Mouse (Mus musculus) ES-E14 (cell line): ENCODE measurements around the gene Rflna. TPM values are rescaled to one million over a fixed set of nuclear protein-coding genes. Genes with fewer than 3 reads are reported as not detected.

Experiments used
- DNase-seq: peaks from one replicate; pipeline ENCODE4 v3.0.0-alpha.2; 2013; ENCODE audit warnings: low read depth, low spot score
- H3K27ac ChIP-seq: 2 replicates; pipeline ENCODE4 v1.5.1; 2012; ENCODE audit warnings: low read depth, mild to moderate bottlenecking, low read length, moderate library complexity, mixed read lengths; ENCODE audit not compliant: poor library complexity, insufficient read depth, severe bottlenecking
- H3K36me3 ChIP-seq: 2 replicates; pipeline ENCODE4 v1.6.1; 2012; ENCODE audit warnings: mild to moderate bottlenecking, low read length, moderate library complexity, mixed read lengths; ENCODE audit not compliant: control insufficient read depth, poor library complexity, insufficient read depth, severe bottlenecking
- H3K4me1 ChIP-seq, 2 experiments: fragments of 150-350 bp in 1 of 2; sonication (generic) in 1 of 2; 2 replicates each; pipeline ENCODE4 v1.6.1; 2012; ENCODE audit warnings: low read length in 2 of 2, mild to moderate bottlenecking in 1 of 2, mixed read lengths in 1 of 2; ENCODE audit not compliant: control insufficient read depth in 2 of 2, insufficient read depth in 2 of 2, poor library complexity in 1 of 2
- H3K4me3 ChIP-seq, 2 experiments: fragments of 150-350 bp in 1 of 2; sonication (generic) in 1 of 2; 2 replicates each; pipeline ENCODE4 v1.5.1; 2012; ENCODE audit warnings: low read length in 2 of 2, low read depth in 1 of 2, mild to moderate bottlenecking in 1 of 2, mixed read lengths in 1 of 2; ENCODE audit not compliant: insufficient read depth in 1 of 2, poor library complexity in 1 of 2, severe bottlenecking in 1 of 2
- H3K9ac ChIP-seq: 2 replicates; pipeline ENCODE4 v1.6.1; 2012; ENCODE audit warnings: low read depth, mild to moderate bottlenecking, low read length, mixed read lengths; ENCODE audit not compliant: poor library complexity, insufficient read depth, severe bottlenecking
- H3K9me3 ChIP-seq: fragments of 150-350 bp; sonication (generic); 2 replicates; pipeline ENCODE4 v1.6.1; 2012; ENCODE audit warnings: low read depth, mild to moderate bottlenecking, low read length; ENCODE audit not compliant: control insufficient read depth, insufficient read depth
- CHD2 ChIP-seq: IDR thresholded peaks from 2 replicates; pipeline ENCODE4 v1.6.1; 2014; ENCODE audit warnings: mild to moderate bottlenecking, low read depth, low read length, inconsistent platforms
- HCFC1 ChIP-seq: IDR thresholded peaks from 2 replicates; pipeline ENCODE4 v1.6.1; 2012; ENCODE audit warnings: low read length, inconsistent platforms, borderline replicate concordance; ENCODE audit not compliant: insufficient read depth
- MAFK ChIP-seq: IDR thresholded peaks from 2 replicates; pipeline ENCODE4 v1.6.1; 2014; ENCODE audit warnings: mild to moderate bottlenecking, low read depth, low read length, inconsistent platforms; ENCODE audit not compliant: insufficient read depth
- ZC3H11A ChIP-seq: IDR thresholded peaks from 2 replicates; pipeline ENCODE4 v1.6.1; 2012; ENCODE audit warnings: low read depth, mild to moderate bottlenecking, inconsistent platforms, low read length, borderline replicate concordance
- ZNF384 ChIP-seq: IDR thresholded peaks from 2 replicates; pipeline ENCODE4 v1.6.1; 2012; ENCODE audit warnings: low read depth, low read length, inconsistent platforms
- in situ Hi-C, 2 experiments: fragments of 600-800 bp; cut with MboI; formaldehyde crosslinking; loops; one replicate each; pipeline ENCODE4 v1.15.1; 2025; ENCODE audit warnings: low sequenced_read_pairs in 2 of 2, inconsistent platforms in 1 of 2; ENCODE audit not compliant: unreplicated experiment in 2 of 2
- total RNA-seq: library from RNA; depleted of rRNA; stranded (reverse); fragments of 300-350 nt; gene quantifications from 2 replicates; pipeline ENCODE4 v1.2.3, GENCODE M21; 2012

Rflna gene
- total RNA-seq, 1 experiment, result 1.5 TPM

DNA sequence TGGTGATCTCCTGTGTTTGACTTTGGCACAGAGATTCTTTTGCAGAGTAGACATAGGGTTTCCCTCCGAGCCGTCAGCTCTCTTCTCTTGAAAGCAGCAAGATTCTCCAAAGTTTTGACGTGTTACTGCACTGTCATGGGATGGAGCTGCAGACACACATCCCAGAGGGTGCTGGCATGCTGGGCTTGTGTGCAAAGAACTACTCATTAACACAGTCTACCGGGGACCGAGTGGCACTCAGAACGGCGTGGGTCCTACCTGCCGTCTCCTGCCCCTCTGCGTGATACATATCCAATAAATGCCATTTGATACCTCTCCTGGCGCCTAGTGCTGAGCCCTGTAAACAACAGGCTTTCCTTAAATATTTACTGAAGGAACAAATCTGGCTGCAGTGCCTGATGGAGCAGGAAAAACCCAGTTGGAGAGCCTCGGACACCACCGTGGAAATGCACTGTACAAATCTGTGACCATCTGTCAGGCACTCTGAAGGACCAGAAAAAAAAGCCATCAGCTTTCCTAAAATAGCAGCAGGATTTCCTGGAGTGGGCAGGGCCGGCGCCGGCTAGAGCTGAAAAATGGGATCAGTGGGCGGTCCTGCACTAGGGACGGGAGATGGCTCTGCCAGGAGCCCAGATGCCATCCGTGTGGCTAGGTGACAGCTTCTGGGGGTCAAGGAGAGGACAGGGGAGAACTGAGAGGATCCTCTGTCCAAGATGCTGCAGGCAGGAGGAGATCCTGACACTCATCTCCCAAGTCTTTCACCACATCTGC is 42.7 kb upstream of the Rflna start:
- TF ChIP-seq ZNF384 (no peak), HCFC1 (no peak), MAFK (no peak), CHD2 (no peak), ZC3H11A (no peak)
- H3K4me3 ChIP-seq, result no peak overlapping the region
- no peak overlapping the region for H3K27ac ChIP-seq
- no peak overlapping the region for H3K9ac ChIP-seq
- no peak for DNase-seq
- no peaks in the 10 kb centered on the region for H3K4me1 ChIP-seq
- H3K9me3 ChIP-seq, result no peaks in the 10 kb centered on the region
- H3K36me3 ChIP-seq, result no peaks in the 10 kb centered on the region
- in situ Hi-C loops, result no loop called here

DNA sequence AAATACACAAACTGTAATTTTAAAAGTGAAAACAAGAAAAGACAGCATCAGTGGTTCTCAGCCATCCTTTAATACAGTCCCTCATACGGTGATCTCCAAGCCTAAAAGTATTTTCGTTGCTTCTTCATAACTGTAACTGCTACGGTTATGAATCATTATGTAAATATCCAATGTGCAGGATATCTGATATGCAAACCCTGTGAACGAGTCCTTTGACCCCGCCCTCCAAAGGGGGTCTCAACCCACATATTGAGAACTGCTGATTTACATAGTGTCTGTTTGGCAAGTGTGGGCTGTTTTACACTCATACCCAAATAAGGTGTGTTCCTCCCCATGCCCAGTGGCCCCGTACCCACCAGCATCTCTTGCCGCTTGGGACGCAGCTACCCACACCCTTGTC is 41.6 kb upstream of the Rflna start:
- H3K9me3 ChIP-seq, result no peaks in the 10 kb centered on the region
- H3K4me1 ChIP-seq, result no peaks in the 10 kb centered on the region
- H3K9ac ChIP-seq, result no peak overlapping the region
- H3K27ac ChIP-seq, result no peak overlapping the region
- in situ Hi-C loops, result no loop called here
- TF ChIP-seq MAFK (no peak), CHD2 (no peak), ZNF384 (no peak), ZC3H11A (no peak), HCFC1 (no peak)
- no peak overlapping the region for H3K4me3 ChIP-seq
- no peaks in the 10 kb centered on the region for H3K36me3 ChIP-seq
- no peak for DNase-seq

DNA sequence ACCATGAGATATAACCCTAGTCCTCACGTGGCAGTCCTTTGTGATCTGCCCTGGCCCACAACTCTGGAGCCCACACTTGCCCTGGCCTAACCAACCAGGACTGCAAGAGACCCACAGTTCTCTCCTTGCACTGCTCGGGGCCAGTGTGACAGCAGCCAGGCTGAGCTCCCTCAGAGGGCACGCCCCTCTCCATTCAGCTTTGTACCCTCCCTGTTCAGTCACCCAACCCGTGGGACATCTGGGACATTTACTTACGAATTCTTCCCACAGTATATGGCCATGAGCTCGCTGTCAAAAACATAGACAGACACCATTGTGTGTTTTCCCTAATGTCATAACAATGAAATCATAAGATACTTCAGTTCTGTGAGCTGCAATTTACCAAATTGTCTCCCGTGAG is 40.3 kb upstream of the Rflna start:
- TF ChIP-seq MAFK (no peak), ZNF384 (no peak), CHD2 (no peak), HCFC1 (no peak), ZC3H11A (no peak)
- H3K27ac ChIP-seq, result no peak overlapping the region

DNA sequence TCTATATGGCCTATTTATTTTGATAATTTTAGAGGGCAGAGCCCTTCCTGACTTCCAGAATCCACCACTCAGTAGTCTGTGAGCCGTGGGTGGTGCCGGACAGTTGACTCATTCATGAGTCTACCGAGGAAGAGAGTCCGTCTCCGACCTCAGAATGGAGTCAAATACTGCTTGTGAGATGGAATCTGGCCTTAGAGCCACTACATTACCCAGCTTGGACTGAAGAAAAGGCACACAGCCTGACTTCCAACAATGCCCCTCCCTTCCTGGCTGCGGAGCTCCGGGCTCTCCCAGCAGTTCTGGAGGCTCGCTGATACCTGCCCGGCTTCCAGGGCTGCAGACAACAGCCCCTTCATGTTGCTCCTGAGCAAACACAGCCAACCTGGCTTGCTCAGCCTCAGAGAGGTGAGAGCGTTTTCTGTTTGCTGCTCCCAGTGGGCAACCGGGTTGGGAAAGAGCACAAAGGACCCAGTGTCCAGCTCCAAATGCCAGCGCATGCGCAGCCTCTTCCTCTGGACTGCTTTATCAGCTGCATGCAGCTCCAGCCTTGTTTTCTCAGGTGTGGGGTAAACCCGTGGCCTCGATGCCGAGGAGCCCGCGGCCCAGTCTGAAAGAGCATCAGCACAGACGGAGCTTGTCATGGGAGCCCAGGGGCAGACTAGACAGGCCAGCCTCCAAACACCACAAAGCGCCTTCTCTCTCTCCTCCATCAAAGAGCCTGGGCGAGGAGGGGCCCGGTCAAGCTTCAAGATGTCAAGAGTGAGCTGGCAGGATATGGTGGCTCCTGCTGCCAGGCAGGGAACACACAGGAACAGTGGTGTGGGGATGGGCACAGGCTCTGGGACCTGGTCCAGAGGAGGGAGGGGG is 39.0 kb upstream of the Rflna start:
- H3K4me3 ChIP-seq, result no peak overlapping the region
- in situ Hi-C loops, result no loop called here
- no peaks in the 10 kb centered on the region for H3K9me3 ChIP-seq
- DNase-seq, result no peak
- no peak overlapping the region for H3K9ac ChIP-seq
- no peaks in the 10 kb centered on the region for H3K4me1 ChIP-seq
- no peaks in the 10 kb centered on the region for H3K36me3 ChIP-seq
- TF ChIP-seq MAFK, result no peak
- TF ChIP-seq CHD2, result no peak
- TF ChIP-seq ZC3H11A, result no peak
- TF ChIP-seq HCFC1, result no peak
- no peak for TF ChIP-seq ZNF384
- H3K27ac ChIP-seq, result no peak overlapping the region

More for the DNA sequence above, 40.3 kb upstream of the Rflna start:
- in situ Hi-C loops, result no loop called here
- Histone ChIP-seq H3K36me3 (no peaks in the 10 kb centered on the region), H3K9ac (no peak overlapping the region), H3K4me3 (no peak overlapping the region), H3K4me1 (no peaks in the 10 kb centered on the region), H3K9me3 (no peaks in the 10 kb centered on the region)
- DNase-seq, result no peak
